Mouse (Mus musculus) MEL (cell line): ENCODE measurements around the gene Pip4k2a. TPM values are rescaled to one million over a fixed set of nuclear protein-coding genes. Genes with fewer than 3 reads are reported as not detected.

ENCODE experiments used
- DNase-seq: peaks from one replicate; pipeline ENCODE4 v3.0.0; 2011; ENCODE audit warnings: low read depth, low spot score
- H3K27ac ChIP-seq: 2 replicates; pipeline ENCODE4 v1.5.1; 2012; ENCODE audit warnings: low read depth, mild to moderate bottlenecking, control low read depth, low read length, moderate library complexity; ENCODE audit not compliant: control insufficient read depth
- H3K27me3 ChIP-seq, 2 experiments: fragments of 150-350 bp in 1 of 2; sonication (generic) in 1 of 2; 2 replicates each; pipeline ENCODE4 v1.6.1; 2012; ENCODE audit warnings: low read length in 2 of 2, mild to moderate bottlenecking in 2 of 2, improper control_type of control experiment in 1 of 2, moderate library complexity in 1 of 2; ENCODE audit not compliant: insufficient read depth in 2 of 2, control insufficient read depth in 1 of 2
- H3K36me3 ChIP-seq, 2 experiments: 2 replicates each; pipeline ENCODE4 v1.6.1; 2012 to 2014; ENCODE audit warnings: low read length in 2 of 2, improper control_type of control experiment in 1 of 2, inconsistent platforms in 1 of 2, mild to moderate bottlenecking in 1 of 2; ENCODE audit not compliant: insufficient read depth in 2 of 2, control insufficient read depth in 1 of 2
- H3K4me1 ChIP-seq, 2 experiments: fragments of 150-350 bp in 1 of 2; sonication (generic) in 1 of 2; 2 replicates each; pipeline ENCODE4 v1.6.1; 2012; ENCODE audit warnings: low read length in 2 of 2, improper control_type of control experiment in 1 of 2, mild to moderate bottlenecking in 1 of 2; ENCODE audit not compliant: insufficient read depth in 2 of 2, control insufficient read depth in 1 of 2
- H3K4me3 ChIP-seq, 2 experiments: fragments of 150-350 bp in 1 of 2; sonication (generic) in 1 of 2; 2 replicates each; pipeline ENCODE4 v1.5.1; 2012; ENCODE audit warnings: low read depth in 2 of 2, low read length in 2 of 2, mild to moderate bottlenecking in 2 of 2, moderate library complexity in 2 of 2, control low read depth in 1 of 2, improper control_type of control experiment in 1 of 2; ENCODE audit not compliant: control insufficient read depth in 1 of 2, insufficient read depth in 1 of 2
- H3K79me2 ChIP-seq: 2 replicates; pipeline ENCODE4 v1.6.1; 2012; ENCODE audit warnings: mild to moderate bottlenecking, low read length, moderate library complexity; ENCODE audit not compliant: control insufficient read depth, poor library complexity, insufficient read depth
- H3K9ac ChIP-seq: 2 replicates; pipeline ENCODE4 v1.6.1; 2012; ENCODE audit warnings: low read depth, mild to moderate bottlenecking, control low read depth, low read length, moderate library complexity; ENCODE audit not compliant: control insufficient read depth, poor library complexity, severe bottlenecking
- H3K9me3 ChIP-seq: fragments of 150-350 bp; sonication (generic); replicated peaks from 2 replicates; pipeline ENCODE4 v1.6.1; 2012; ENCODE audit warnings: mild to moderate bottlenecking, low read length, improper control_type of control experiment, moderate library complexity; ENCODE audit not compliant: insufficient read depth
- BHLHE40 ChIP-seq: IDR thresholded peaks from 2 replicates; pipeline ENCODE4 v1.6.1; 2012; ENCODE audit warnings: low read depth, mild to moderate bottlenecking, inconsistent platforms, low read length, improper control_type of control experiment, borderline replicate concordance
- CHD1 ChIP-seq: IDR thresholded peaks from 2 replicates; pipeline ENCODE4 v1.6.1; 2012; ENCODE audit warnings: low read depth, mild to moderate bottlenecking, inconsistent platforms, low read length, improper control_type of control experiment
- CHD2 ChIP-seq: IDR thresholded peaks from 2 replicates; pipeline ENCODE4 v1.6.1; 2011; ENCODE audit warnings: low read length, improper control_type of control experiment
- E2F4 ChIP-seq: IDR thresholded peaks from 2 replicates; pipeline ENCODE4 v1.6.1; 2011; ENCODE audit warnings: low read depth, low read length, improper control_type of control experiment, borderline replicate concordance
- EP300 ChIP-seq, 2 experiments: IDR thresholded peaks; 2 replicates each; pipeline ENCODE4 v1.6.1; 2011; ENCODE audit warnings: improper control_type of control experiment in 2 of 2, low read length in 2 of 2, low read depth in 1 of 2, mild to moderate bottlenecking in 1 of 2
- ETS1 ChIP-seq: IDR thresholded peaks from 2 replicates; pipeline ENCODE4 v1.6.1; 2012; ENCODE audit warnings: low read depth, mild to moderate bottlenecking, inconsistent platforms, low read length, improper control_type of control experiment, moderate library complexity
- KAT2A ChIP-seq: conservative IDR thresholded peaks from 2 replicates; pipeline ENCODE4 v1.6.1; 2012; ENCODE audit warnings: low read depth, low read length, improper control_type of control experiment, inconsistent platforms
- MAFK ChIP-seq: IDR thresholded peaks from 2 replicates; pipeline ENCODE4 v1.6.1; 2011; ENCODE audit warnings: low read depth, mild to moderate bottlenecking, low read length, improper control_type of control experiment, borderline replicate concordance
- MYB ChIP-seq: IDR thresholded peaks from 2 replicates; pipeline ENCODE4 v1.6.1; 2011; ENCODE audit warnings: mild to moderate bottlenecking, low read depth, low read length, improper control_type of control experiment
- NELFE ChIP-seq: IDR thresholded peaks from 2 replicates; pipeline ENCODE4 v1.6.1; 2011; ENCODE audit warnings: low read depth, low read length, improper control_type of control experiment
- POLR2A ChIP-seq, 2 experiments: IDR thresholded peaks; 2 replicates each; pipeline ENCODE4 v1.6.1; 2011 to 2012; ENCODE audit warnings: low read length in 2 of 2, mild to moderate bottlenecking in 2 of 2, control low read depth in 1 of 2, improper control_type of control experiment in 1 of 2, low read depth in 1 of 2, moderate library complexity in 1 of 2; ENCODE audit not compliant: control insufficient read depth in 1 of 2, insufficient read depth in 1 of 2, poor library complexity in 1 of 2
- POLR2AphosphoS2 ChIP-seq: IDR thresholded peaks from 2 replicates; pipeline ENCODE4 v1.6.1; 2011; ENCODE audit warnings: low read length, improper control_type of control experiment
- POLR2AphosphoS5 ChIP-seq: IDR thresholded peaks from 2 replicates; pipeline ENCODE4 v1.6.1; 2012; ENCODE audit warnings: low read depth, borderline replicate concordance, mild to moderate bottlenecking, inconsistent platforms, low read length, moderate library complexity, mixed read lengths
- RAD21 ChIP-seq: IDR thresholded peaks from 2 replicates; pipeline ENCODE4 v1.6.1; 2011; ENCODE audit warnings: mild to moderate bottlenecking, low read depth, low read length, improper control_type of control experiment
- RCOR1 ChIP-seq: IDR thresholded peaks from 2 replicates; pipeline ENCODE4 v1.6.1; 2012; ENCODE audit warnings: low read depth, mild to moderate bottlenecking, inconsistent platforms, low read length, improper control_type of control experiment
- SIN3A ChIP-seq: IDR thresholded peaks from 2 replicates; pipeline ENCODE4 v1.6.1; 2012; ENCODE audit warnings: low read length, improper control_type of control experiment, inconsistent platforms
- TAL1 ChIP-seq: IDR thresholded peaks from 2 replicates; pipeline ENCODE4 v1.6.1; 2012; ENCODE audit warnings: mild to moderate bottlenecking, inconsistent platforms, low read length, moderate library complexity, mixed read lengths
- TBP ChIP-seq: IDR thresholded peaks from 2 replicates; pipeline ENCODE4 v1.8.0; 2011; ENCODE audit warnings: low read depth, low read length, improper control_type of control experiment
- USF1 ChIP-seq: IDR thresholded peaks from 2 replicates; pipeline ENCODE4 v1.6.1; 2014; ENCODE audit warnings: low read depth, mild to moderate bottlenecking, inconsistent platforms, low read length, improper control_type of control experiment, moderate library complexity
- polyA plus RNA-seq, 2 experiments: library from polyadenylated mRNA; stranded (reverse) in 1 of 2; unstranded in 1 of 2; fragments of >175 nt in 1 of 2; fragments of >200 nt in 1 of 2; gene quantifications; 2 replicates each; pipeline versions ENCODE4 v1.2.1 to v1.2.4; 2012; ENCODE audit warnings: low replicate concordance in 2 of 2, low read depth in 1 of 2; ENCODE audit not compliant: insufficient read length in 2 of 2, insufficient read depth in 1 of 2, missing spikeins in 1 of 2
- total RNA-seq: library from RNA; depleted of rRNA; stranded (reverse); fragments of 300-350 nt; gene quantifications from 2 replicates; pipeline ENCODE4 v1.2.3, GENCODE M21; 2012

The Pip4k2a gene
- total and polyA plus RNA-seq, 3 experiments, result 7.9 to 48.5 TPM; not detected in 1

- no peak for TF ChIP-seq MAFK
- no peak for TF ChIP-seq EP300 (IDR thresholded peaks at IDR 0.05; ENCODE audit: low read depth in 1 of 2, low read length in 2 of 2)
- peak; percentile 50 to 82; a peak in 3 of 4 replicates for TF ChIP-seq POLR2A (IDR thresholded peaks at IDR 0.05; ENCODE audit: control insufficient read depth in 1 of 2, insufficient read depth in 1 of 2, low read depth in 1 of 2, low read length in 2 of 2, poor library complexity in 1 of 2)
These were observed at the start of gene Pip4k2a, which contains the start of gene 4930426L09Rik (continued) for GRCm38 (mm10) chr2:18998054-18998478.

- no peak overlapping the region for H3K4me3 ChIP-seq
- H3K9me3 ChIP-seq, result no peaks in the 10 kb centered on the region
- H3K79me2 ChIP-seq, result no peaks in the 10 kb centered on the region
- no peak for DNase-seq
- no peaks in the 10 kb centered on the region for H3K36me3 ChIP-seq
- H3K9ac ChIP-seq, result no peak overlapping the region
- no peak overlapping the region for H3K27ac ChIP-seq
- H3K4me1 ChIP-seq, result no peaks in the 10 kb centered on the region; a peak in 1 of 4 replicates
- TF ChIP-seq E2F4, result no peak
- TF ChIP-seq RAD21, result no peak
- TF ChIP-seq POLR2AphosphoS5, result no peak
- TF ChIP-seq POLR2AphosphoS2, result no peak
- TF ChIP-seq NELFE, result no peak
- no peak for TF ChIP-seq MYB
- TF ChIP-seq MAFK, result no peak
- TF ChIP-seq TBP, result no peak
- no peak for TF ChIP-seq POLR2A (IDR thresholded peaks at IDR 0.05; ENCODE audit: control insufficient read depth in 1 of 2, insufficient read depth in 1 of 2, low read depth in 1 of 2, low read length in 2 of 2, poor library complexity in 1 of 2)
- no peak for TF ChIP-seq ETS1
- no peak for TF ChIP-seq TAL1
- no peaks in the 10 kb centered on the region for H3K27me3 ChIP-seq
These were observed 40.1 kb upstream of the Pip4k2a start for GRCm38 (mm10) chr2:19037907-19038570.

- H3K79me2 ChIP-seq, result no peaks in the 10 kb centered on the region
- no peaks in the 10 kb centered on the region for H3K9me3 ChIP-seq
- H3K36me3 ChIP-seq, result no peaks in the 10 kb centered on the region
- no peaks in the 10 kb centered on the region; a peak in 1 of 4 replicates for H3K4me1 ChIP-seq
- DNase-seq, result no peak
- H3K27ac ChIP-seq, result no peak overlapping the region
- H3K9ac ChIP-seq, result no peak overlapping the region
- H3K4me3 ChIP-seq, result no peak overlapping the region
- no peaks in the 10 kb centered on the region for H3K27me3 ChIP-seq
- no peak for TF ChIP-seq SIN3A
- no peak for TF ChIP-seq RCOR1
- TF ChIP-seq TAL1, result no peak
- TF ChIP-seq BHLHE40, result no peak
- no peak for TF ChIP-seq MYB
- no peak for TF ChIP-seq KAT2A
- no peak for TF ChIP-seq ETS1
- TF ChIP-seq EP300 (IDR thresholded peaks at IDR 0.05; ENCODE audit: low read depth in 1 of 2, low read length in 2 of 2), result no peak
- no peak for TF ChIP-seq CHD2
- no peak for TF ChIP-seq CHD1
- TF ChIP-seq USF1, result no peak
These were observed 39.5 kb upstream of the Pip4k2a start for GRCm38 (mm10) chr2:19037430-19037829.
